Mouse (Mus musculus) liver, embryonic 14.5 days (tissue): ENCODE results near the gene Trim50. TPM values are rescaled to one million over a fixed set of nuclear protein-coding genes. Genes with fewer than 3 reads are reported as not detected.
"Not testable (repeated sequence)": the region's sequence is repeated elsewhere in the genome, so short reads cannot be mapped to it uniquely, and the experiment has no call there.

ENCODE experiments used
- ATAC-seq: fragments of 200-750 bp; cut with Nextera tagmentation; 2 replicates; pipeline ENCODE4 v1.8.0; 2017; ENCODE audit warnings: moderate number of reproducible peaks, mild to moderate bottlenecking, moderate library complexity; ENCODE audit not compliant: insufficient read depth
- DNase-seq, 3 experiments: peaks; one replicate each; pipeline ENCODE4 v3.0.0-alpha.2; 2012 to 2013; ENCODE audit warnings: low read depth in 3 of 3, low spot score in 3 of 3
- H3K27ac ChIP-seq: fragments of 300-500 bp; sonication (generic); 2 replicates; pipeline ENCODE4 v1.5.1; 2014; ENCODE audit warnings: moderate library complexity, mild to moderate bottlenecking, control low read depth, inconsistent platforms
- H3K27me3 ChIP-seq: fragments of 300-500 bp; sonication (generic); 2 replicates; pipeline ENCODE4 v1.6.1; 2014; ENCODE audit warnings: mild to moderate bottlenecking, low read length, moderate library complexity; ENCODE audit not compliant: control insufficient read depth, insufficient read depth
- H3K36me3 ChIP-seq: fragments of 300-500 bp; sonication (generic); replicated peaks from 2 replicates; pipeline ENCODE4 v1.6.1; 2014; ENCODE audit warnings: low read depth; ENCODE audit not compliant: control insufficient read depth, insufficient read depth
- H3K4me1 ChIP-seq, 2 experiments: fragments of 200-500 bp in 1 of 2; fragments of 300-500 bp in 1 of 2; sonication (generic) in 1 of 2; replicated peaks; 2 replicates each; pipeline ENCODE4 v1.6.1; 2012 to 2014; ENCODE audit warnings: antibody characterized with exemption in 1 of 2, inconsistent platforms in 1 of 2, low read length in 1 of 2; ENCODE audit not compliant: control insufficient read depth in 2 of 2, insufficient read depth in 2 of 2
- H3K4me2 ChIP-seq: fragments of 300-500 bp; sonication (generic); 2 replicates; pipeline ENCODE4 v1.6.1; 2014; ENCODE audit warnings: low read depth, mild to moderate bottlenecking, control low read depth, moderate library complexity
- H3K4me3 ChIP-seq, 2 experiments: fragments of 200-500 bp in 1 of 2; fragments of 300-500 bp in 1 of 2; sonication (generic) in 1 of 2; 2 replicates each; pipeline ENCODE4 v1.5.1; 2012 to 2014; ENCODE audit warnings: low read depth in 2 of 2, low read length in 2 of 2, mild to moderate bottlenecking in 2 of 2, control low read depth in 1 of 2, inconsistent platforms in 1 of 2, moderate library complexity in 1 of 2; ENCODE audit not compliant: insufficient read depth in 1 of 2
- H3K9ac ChIP-seq: fragments of 300-500 bp; sonication (generic); replicated peaks from 2 replicates; pipeline ENCODE4 v1.6.1; 2014; ENCODE audit warnings: mild to moderate bottlenecking, control low read depth, moderate library complexity
- H3K9me3 ChIP-seq: fragments of 300-500 bp; sonication (generic); 2 replicates; pipeline ENCODE4 v1.6.1; 2016; ENCODE audit warnings: low read length, mixed read lengths; ENCODE audit not compliant: control insufficient read depth
- CTCF ChIP-seq: IDR thresholded peaks from 2 replicates; pipeline ENCODE4 v1.5.1; 2016; ENCODE audit warnings: antibody characterized with exemption, low read depth, control low read depth
- EP300 ChIP-seq: IDR thresholded peaks from 2 replicates; pipeline ENCODE4 v1.6.1; 2016; ENCODE audit warnings: antibody characterized with exemption, low read depth
- WGBS: fragments of 180-500 bp; shearing (Covaris S2); extraction: QIAGEN DNeasy Blood & Tissue Kit; methylation state at CpG from one replicate; pipeline ENCODE4 v1.1.7; 2014; ENCODE audit not compliant: insufficient replicate concordance; 5-methylcytosine and 5-hydroxymethylcytosine counted together
- polyA plus RNA-seq, 2 experiments: library from polyadenylated mRNA; depleted of rRNA in 1 of 2; stranded (reverse) in 1 of 2; unstranded in 1 of 2; fragments of >200 nt; fragmentation: Nextera tagmentation in 1 of 2; extraction: Ambion mirVana in 1 of 2; gene quantifications; 2 replicates each; pipeline versions ENCODE4 v1.2.1 to v1.2.3; 2012 to 2014

The Trim50 gene
- polyA plus RNA-seq, 2 experiments, result not detected

DNA sequence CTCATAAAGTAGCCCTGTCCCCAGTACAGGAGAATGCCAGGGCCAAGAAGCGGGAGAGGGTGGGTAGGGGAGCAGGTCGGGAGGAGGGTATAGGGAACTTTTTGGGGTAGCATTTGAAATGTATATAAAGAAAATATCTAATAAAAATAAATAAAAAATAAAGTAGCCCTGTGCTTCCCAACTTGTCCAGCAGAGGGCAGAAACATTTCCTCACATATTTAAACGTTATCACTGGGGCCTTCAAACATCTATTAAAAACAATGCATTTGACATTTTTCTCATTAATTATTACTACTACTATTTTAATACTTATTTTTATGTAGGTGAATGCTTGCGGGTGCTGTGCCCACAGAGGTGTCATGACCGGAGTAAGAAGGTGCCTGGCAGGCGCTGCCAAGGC is 14.7 kb downstream of the Trim50 start:
- Histone ChIP-seq H3K27ac (no peak overlapping the region), H3K27me3 (no peaks in the 10 kb centered on the region), H3K4me2 (no peak overlapping the region), H3K4me1 (peaks cover 5 to 7% of the 10 kb centered on the region in 2 experiments; a peak in 3 of 4 replicates), H3K9me3 (no peaks in the 10 kb centered on the region), H3K9ac (no peak overlapping the region), H3K36me3 (no peaks in the 10 kb centered on the region), H3K4me3 (no peak overlapping the region)
- ATAC-seq (no peak), DNase-seq (no peak)
- no peak for TF ChIP-seq EP300
- peak; percentile 47 for TF ChIP-seq CTCF
- WGBS, result 48% methylated on average over 6 of the region's 6 CpGs

DNA sequence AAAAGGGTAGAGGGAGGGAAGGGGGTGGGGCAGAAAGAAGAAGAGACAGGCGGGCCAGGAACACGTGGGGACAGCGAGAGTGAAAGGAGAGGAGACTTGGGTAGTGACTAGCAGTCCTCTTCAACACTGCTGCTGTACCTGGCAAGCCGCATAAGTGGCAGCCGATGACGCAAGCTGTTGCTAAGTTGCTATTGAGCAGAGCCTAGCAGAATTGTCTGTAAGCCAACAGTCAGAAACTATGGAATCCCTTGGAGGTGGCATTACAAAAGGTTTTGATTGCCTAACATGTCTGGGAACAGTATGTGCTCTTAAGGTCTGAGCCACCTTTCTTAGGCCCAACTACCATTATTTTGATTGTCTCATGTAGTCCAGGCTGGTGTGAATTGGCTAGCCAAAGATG is 15.2 kb downstream of the Trim50 start:
- no peaks in the 10 kb centered on the region for H3K36me3 ChIP-seq
- no peaks in the 10 kb centered on the region for H3K9me3 ChIP-seq
- ATAC-seq, result no peak
- no peak for DNase-seq
- no peak overlapping the region for H3K4me3 ChIP-seq
- H3K27me3 ChIP-seq, result no peaks in the 10 kb centered on the region
- no peak overlapping the region for H3K27ac ChIP-seq
- peaks cover 5 to 7% of the 10 kb centered on the region in 2 experiments; a peak in 3 of 4 replicates for H3K4me1 ChIP-seq
- no peak overlapping the region; the same call in 1 of the 2 replicates for H3K4me2 ChIP-seq
- no peak overlapping the region for H3K9ac ChIP-seq
- 86% methylated on average over 6 of the region's 6 CpGs for WGBS
- no peak for TF ChIP-seq EP300
- no peak for TF ChIP-seq CTCF

DNA sequence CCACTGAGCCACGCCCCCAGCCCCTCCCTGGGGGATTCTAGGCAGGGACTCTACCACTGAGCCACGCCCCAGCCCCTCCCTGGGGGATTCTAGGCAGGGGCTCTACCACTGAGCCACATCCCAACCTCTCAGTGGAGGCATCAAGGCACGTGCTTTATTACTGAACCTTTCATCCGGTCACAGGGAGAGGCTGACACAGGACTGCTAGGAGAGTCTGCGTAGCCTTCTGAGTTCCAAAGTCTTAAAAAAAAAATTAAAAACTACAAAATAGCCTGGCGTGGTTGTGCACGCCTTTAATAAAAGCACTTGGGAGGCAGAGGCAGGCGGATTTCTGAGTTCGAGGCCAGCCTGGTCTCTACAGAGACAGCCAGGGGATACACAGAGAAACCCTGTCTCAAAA is 16.1 kb downstream of the Trim50 start:
- H3K4me3 ChIP-seq, result peak overlapping the region; percentile 77 to 94
- H3K4me1 ChIP-seq, H3K27me3 ChIP-seq, ATAC-seq, H3K9me3 ChIP-seq, DNase-seq, H3K36me3 ChIP-seq: not testable (repeated sequence)
- H3K9ac ChIP-seq, result peak overlapping the region; percentile 84
- H3K4me2 ChIP-seq, result peak overlapping the region; percentile 92
- H3K27ac ChIP-seq, result peak overlapping the region; percentile 83
- 52% methylated on average over 9 of the region's 9 CpGs for WGBS

DNA sequence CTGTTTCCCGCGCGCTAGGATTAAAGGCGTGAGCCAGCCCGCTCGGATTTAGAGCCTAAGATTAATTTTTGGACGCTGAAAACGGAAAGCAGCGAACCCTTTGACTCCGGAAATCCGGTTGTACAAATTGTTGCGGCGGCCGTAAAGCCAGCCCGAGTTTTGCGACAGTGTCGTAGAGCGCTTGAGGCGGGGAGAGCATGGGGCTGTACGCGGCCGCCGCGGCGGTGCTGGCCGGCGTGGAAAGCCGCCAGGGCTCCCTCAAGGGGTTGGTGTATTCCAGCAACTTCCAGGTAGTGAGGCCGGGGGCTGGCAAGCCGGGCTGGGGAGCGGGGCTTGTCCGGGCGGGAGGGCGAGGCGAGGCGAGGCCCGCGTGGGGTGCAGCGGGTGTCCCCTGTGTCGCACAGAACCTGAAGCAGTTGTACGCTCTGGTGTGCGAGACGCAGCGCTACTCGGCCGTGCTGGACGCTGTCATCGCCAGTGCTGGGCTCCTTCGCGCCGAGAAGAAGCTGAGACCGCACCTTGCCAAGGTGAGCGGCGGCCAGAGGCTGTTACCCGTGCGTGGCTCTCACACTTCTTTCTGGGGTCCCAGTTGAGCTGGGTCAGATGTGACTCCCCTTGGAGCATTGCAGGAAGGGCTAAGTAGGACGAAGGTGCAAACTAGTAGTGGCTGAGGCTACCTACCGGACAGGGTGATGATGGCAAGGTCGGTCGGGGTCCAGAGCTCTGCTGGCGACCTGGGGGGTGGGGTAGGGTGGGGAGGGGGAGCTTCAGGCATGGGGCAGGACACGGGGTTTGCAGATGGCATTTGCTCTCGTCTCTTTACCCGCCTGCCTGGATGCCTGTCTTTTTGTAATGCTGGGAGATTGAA is 16.9 kb downstream of the Trim50 start, which contains the start of gene Nsun5:
Gene Nsun5, plus strand, starts transcription at position 167 of the 868 bp plus-strand sequence.
- Histone ChIP-seq H3K27me3 (no peaks in the 10 kb centered on the region), H3K4me1 (peaks cover 5 to 7% of the 10 kb centered on the region in 2 experiments; a peak in 3 of 4 replicates), H3K36me3 (peaks cover 12% of the 10 kb centered on the region), H3K4me2 (peak within 1 kb of the TSS; percentile 92), H3K4me3 (peak within 1 kb of the TSS; percentile 77 to 94), H3K9ac (peak within 1 kb of the TSS; percentile 84), H3K27ac (peak within 1 kb of the TSS; percentile 83), H3K9me3 (no peaks in the 10 kb centered on the region)
- peak; percentile 92 to 93 (median 93) for DNase-seq
- peak; percentile 82 for ATAC-seq
- 0 out of 2 replicates have a peak, but pooled peaks have one; percentile 1 for TF ChIP-seq CTCF
- TF ChIP-seq EP300, result no peak
- WGBS, result under 1% methylated on average over 64 of the region's 64 CpGs

DNA sequence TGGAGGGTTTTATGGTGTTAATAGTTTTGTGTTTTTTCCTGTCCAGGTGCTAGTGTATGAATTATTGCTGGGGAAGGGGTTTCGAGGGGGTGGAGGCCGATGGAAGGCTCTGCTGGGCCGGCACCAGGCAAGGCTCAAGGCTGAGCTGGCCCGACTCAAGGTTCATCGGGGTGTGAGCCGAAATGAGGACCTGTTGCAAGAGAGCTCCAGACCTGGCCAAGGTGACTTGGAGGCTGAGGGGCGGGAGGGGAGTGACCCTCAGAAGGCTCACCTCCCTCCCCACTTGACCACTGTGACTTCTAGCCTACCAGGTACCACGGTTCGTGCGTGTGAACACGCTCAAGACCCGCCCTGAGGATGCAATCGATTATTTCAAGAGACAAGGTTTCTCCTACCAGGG is 18.1 kb downstream of the Trim50 start:
- H3K9me3 ChIP-seq, result no peaks in the 10 kb centered on the region
- H3K4me2 ChIP-seq, result no peak overlapping the region; the same call in 1 of the 2 replicates
- peaks cover 21% of the 10 kb centered on the region for H3K36me3 ChIP-seq
- H3K27me3 ChIP-seq, result no peaks in the 10 kb centered on the region
- ATAC-seq, result no peak
- H3K27ac ChIP-seq, result no peak overlapping the region
- no peak for DNase-seq
- 84% methylated on average over 13 of the region's 13 CpGs for WGBS
- H3K4me1 ChIP-seq, result peaks cover 5 to 7% of the 10 kb centered on the region in 2 experiments; a peak in 3 of 4 replicates
- TF ChIP-seq CTCF (no peak), EP300 (no peak)
- H3K9ac ChIP-seq, result no peak overlapping the region
- H3K4me3 ChIP-seq, result no peak overlapping the region
